Mouse (Mus musculus) spleen, adult 2 months (tissue): ENCODE data around the gene Cacna1a. TPM values are rescaled to one million over a fixed set of nuclear protein-coding genes. Genes with fewer than 3 reads are reported as not detected.

ENCODE experiments used
- DNase-seq, 2 experiments: peaks; one replicate each; pipeline versions ENCODE4 v3.0.0 to v3.0.0-alpha.2; 2012 to 2021; ENCODE audit warnings: low spot score in 2 of 2, low read depth in 1 of 2
- H3K27ac ChIP-seq: fragments of 200-500 bp; 2 replicates; pipeline ENCODE4 v1.5.1; 2012; ENCODE audit warnings: low read length, inconsistent platforms; ENCODE audit not compliant: insufficient read depth
- H3K27me3 ChIP-seq: fragments of 200-500 bp; 2 replicates; pipeline ENCODE4 v1.6.1; 2012; ENCODE audit warnings: mild to moderate bottlenecking, moderate library complexity, low read length, inconsistent platforms; ENCODE audit not compliant: control insufficient read depth, insufficient read depth
- H3K36me3 ChIP-seq: fragments of 200-500 bp; 2 replicates; pipeline ENCODE4 v1.6.1; 2012; ENCODE audit warnings: mild to moderate bottlenecking, low read length, inconsistent platforms; ENCODE audit not compliant: control insufficient read depth, insufficient read depth
- H3K4me1 ChIP-seq: fragments of 200-500 bp; 2 replicates; pipeline ENCODE4 v1.6.1; 2011; ENCODE audit warnings: inconsistent platforms; ENCODE audit not compliant: control insufficient read depth, insufficient read depth, insufficient read length
- H3K4me3 ChIP-seq: fragments of 200-500 bp; 2 replicates; pipeline ENCODE4 v1.5.1; 2011; ENCODE audit warnings: mild to moderate bottlenecking, inconsistent platforms; ENCODE audit not compliant: insufficient read depth, insufficient read length; ENCODE audit errors: extremely low read depth
- CTCF ChIP-seq: fragments of 200-500 bp; IDR thresholded peaks from 2 replicates; pipeline ENCODE4 v1.5.1; 2011; ENCODE audit warnings: mild to moderate bottlenecking, inconsistent platforms; ENCODE audit not compliant: insufficient read depth, insufficient read length, insufficient replicate concordance; ENCODE audit errors: extremely low read depth
- POLR2A ChIP-seq: fragments of 200-500 bp; IDR thresholded peaks from 2 replicates; pipeline ENCODE4 v1.6.1; 2011; ENCODE audit warnings: low read depth, low read length, inconsistent platforms
- WGBS: fragments of 180-500 bp; shearing (Covaris S2); methylation state at CpG from one replicate; pipeline ENCODE4 v1.1.7; 2018; 5-methylcytosine and 5-hydroxymethylcytosine counted together
- polyA plus RNA-seq: library from polyadenylated mRNA; depleted of rRNA; stranded (reverse); fragments of >200 nt; gene quantifications from 2 replicates; pipeline ENCODE4 v1.2.3, GENCODE M21; 2012

Gene Cacna1a
- polyA plus RNA-seq, 1 experiment = 7.0 TPM

- TF ChIP-seq CTCF = no peak
- no peak for TF ChIP-seq POLR2A
- H3K4me1 ChIP-seq = peaks cover 8% of the 10 kb centered on the region; the same call in 1 of the 2 replicates
- H3K27ac ChIP-seq = peak overlapping the region; percentile 30; the same call in 1 of the 2 replicates
- no peaks in the 10 kb centered on the region for H3K27me3 ChIP-seq
- no peaks in the 10 kb centered on the region for H3K36me3 ChIP-seq
- H3K4me3 ChIP-seq = peak overlapping the region; percentile 90
- DNase-seq = no peak
- 26% methylated on average over 8 of the region's 8 CpGs for WGBS
Measured at GRCm38 (mm10) chr8:84637946-84638554, 249.8 kb downstream of the Cacna1a start.

DNA sequence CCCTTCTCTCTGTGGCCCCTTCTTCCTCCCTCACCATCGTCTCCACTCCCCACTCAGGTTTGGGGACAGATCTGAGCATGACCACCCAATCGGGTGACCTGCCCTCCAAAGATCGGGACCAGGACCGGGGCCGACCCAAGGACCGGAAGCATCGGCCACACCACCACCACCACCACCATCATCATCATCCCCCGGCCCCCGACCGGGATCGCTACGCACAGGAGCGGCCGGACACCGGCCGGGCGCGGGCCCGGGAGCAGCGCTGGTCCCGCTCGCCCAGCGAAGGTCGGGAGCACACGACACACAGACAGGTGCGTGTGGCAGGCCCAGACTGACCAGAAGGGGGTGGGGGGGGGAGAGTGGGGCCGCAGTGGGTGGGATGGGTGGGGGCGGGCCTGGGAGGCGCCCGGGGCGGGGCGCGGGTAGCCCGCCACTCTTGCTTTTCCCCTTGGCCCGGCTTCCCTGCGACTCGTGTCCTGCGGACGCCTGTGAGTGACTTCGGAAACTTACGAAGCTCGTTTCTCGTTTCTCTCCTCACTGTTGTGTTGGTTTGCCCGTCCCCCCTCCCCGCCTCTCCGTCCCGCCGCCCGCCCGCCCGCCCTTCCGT, 250.4 kb downstream of the Cacna1a start:
- no peak for DNase-seq
- H3K36me3 ChIP-seq = no peaks in the 10 kb centered on the region
- H3K4me1 ChIP-seq = peaks cover 8% of the 10 kb centered on the region; the same call in 1 of the 2 replicates
- H3K4me3 ChIP-seq = peak overlapping the region; percentile 90
- TF ChIP-seq CTCF = no peak
- no peak for TF ChIP-seq POLR2A
- WGBS = under 1% methylated on average over 43 of the region's 52 CpGs
- H3K27me3 ChIP-seq = no peaks in the 10 kb centered on the region
- H3K27ac ChIP-seq = peak overlapping the region; percentile 88

DNA sequence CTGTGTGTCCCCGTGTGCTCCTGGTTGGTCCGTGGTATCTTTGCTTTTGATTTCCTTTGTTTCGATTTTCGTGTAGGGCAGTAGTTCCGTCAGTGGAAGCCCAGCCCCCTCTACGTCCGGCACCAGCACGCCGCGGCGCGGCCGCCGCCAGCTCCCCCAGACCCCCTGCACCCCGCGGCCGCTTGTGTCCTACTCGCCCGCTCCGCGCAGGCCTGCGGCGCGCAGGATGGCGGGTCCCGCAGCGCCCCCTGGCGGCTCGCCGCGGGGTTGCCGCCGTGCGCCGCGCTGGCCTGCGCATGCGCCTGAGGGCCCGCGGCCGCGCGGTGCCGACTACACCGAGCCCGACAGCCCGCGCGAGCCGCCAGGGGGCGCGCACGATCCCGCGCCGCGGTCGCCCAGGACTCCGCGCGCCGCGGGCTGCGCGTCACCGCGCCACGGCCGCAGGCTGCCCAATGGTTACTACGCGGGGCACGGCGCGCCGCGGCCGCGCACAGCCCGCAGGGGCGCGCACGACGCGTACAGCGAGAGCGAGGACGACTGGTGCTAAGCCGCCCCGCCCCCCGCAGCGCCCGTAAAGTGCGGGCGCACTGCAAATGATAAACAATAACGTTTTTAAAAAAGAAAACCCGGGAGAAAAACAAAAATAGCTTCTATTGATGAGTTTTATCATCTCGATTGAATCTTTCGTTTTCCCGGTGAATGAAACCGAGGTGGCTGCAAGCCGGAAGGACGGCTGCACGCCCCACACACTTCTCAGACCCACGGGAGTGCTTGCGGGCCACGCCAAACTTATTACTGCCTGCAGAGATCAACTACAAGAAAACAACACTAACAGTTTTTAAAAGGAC, 251.1 kb downstream of the Cacna1a start:
- Histone ChIP-seq H3K36me3 (no peaks in the 10 kb centered on the region), H3K27ac (peak overlapping the region; percentile 88), H3K27me3 (no peaks in the 10 kb centered on the region), H3K4me1 (peaks cover 8% of the 10 kb centered on the region; the same call in 1 of the 2 replicates), H3K4me3 (peak overlapping the region; percentile 90)
- peak; percentile 66 for TF ChIP-seq CTCF
- TF ChIP-seq POLR2A = peak; percentile 58; the same call in 1 of the 2 replicates
- WGBS = under 1% methylated on average over 106 of the region's 106 CpGs
- peak; percentile 89 for DNase-seq

- TF ChIP-seq POLR2A (no peak), CTCF (no peak)
- 35% methylated on average over 9 of the region's 9 CpGs for WGBS
Measured at GRCm38 (mm10) chr8:84640010-84640588, 251.9 kb downstream of the Cacna1a start.

DNA sequence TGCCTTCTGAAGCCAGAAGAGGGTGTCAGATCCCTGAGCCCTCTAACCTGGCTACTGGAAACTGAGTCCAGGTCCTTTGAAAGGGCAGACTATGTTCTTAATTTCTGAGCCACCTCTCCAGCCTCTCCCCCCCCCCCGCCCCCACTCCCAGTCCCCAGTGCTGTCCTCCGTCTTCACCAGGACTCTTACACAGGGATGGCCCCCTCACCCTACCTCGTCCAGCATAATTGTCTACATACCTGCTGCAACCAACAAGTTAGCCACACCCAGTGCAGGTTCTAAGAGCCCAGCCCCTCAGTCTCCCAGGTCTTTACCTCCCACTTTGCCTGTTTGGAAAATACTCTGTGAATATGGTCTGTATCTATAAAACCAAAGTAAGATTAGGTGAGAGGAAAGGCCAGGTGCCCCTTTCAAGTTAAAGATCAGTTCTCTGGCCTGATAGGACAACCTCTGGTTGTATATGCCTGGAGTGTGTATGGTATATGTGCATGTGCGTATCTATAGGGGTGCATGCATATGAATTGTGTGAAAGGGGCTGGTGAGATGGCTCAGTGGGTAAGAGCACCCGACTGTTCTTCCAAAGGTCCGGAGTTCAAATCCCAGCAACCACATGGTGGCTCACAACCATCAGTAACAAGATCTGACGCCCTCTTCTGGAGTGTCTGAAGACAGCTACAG, 252.5 kb downstream of the Cacna1a start:
- Histone ChIP-seq H3K27me3 (no peaks in the 10 kb centered on the region), H3K27ac (no peak overlapping the region), H3K4me3 (no peak overlapping the region), H3K36me3 (no peaks in the 10 kb centered on the region), H3K4me1 (peaks cover 8% of the 10 kb centered on the region; the same call in 1 of the 2 replicates)
- TF ChIP-seq CTCF = no peak
- no peak for TF ChIP-seq POLR2A
- 88% methylated on average over 7 of the region's 7 CpGs for WGBS
- DNase-seq = no peak

More at GRCm38 (mm10) chr8:84640010-84640588, 251.9 kb downstream of the Cacna1a start:
- Histone ChIP-seq H3K36me3 (no peaks in the 10 kb centered on the region), H3K4me1 (peaks cover 8% of the 10 kb centered on the region; the same call in 1 of the 2 replicates), H3K27me3 (no peaks in the 10 kb centered on the region), H3K27ac (no peak overlapping the region), H3K4me3 (peak overlapping the region; percentile 64; the same call in 1 of the 2 replicates)
- DNase-seq = no peak
